Comparison of ENCODE assay signal across 9 mouse cellular contexts in genomic region chr4:127987270-127987669, GRCm38 (mm10). TPM values are rescaled to one million over a fixed set of nuclear protein-coding genes. Genes with fewer than 3 reads are reported as not detected.
DNase-seq lines count a peak whose midpoint lies in the region; ATAC-seq and TF ChIP-seq lines count a peak whose summit lies in the region.
"Had no signal": no experiment of that assay in that cellular context is flagged by ENCODE, and none has a peak within 500 bp of the region (broad histone marks: within the 10 kb centered on the region; RNA-seq: fewer than 3 reads in every experiment).

No protein-coding gene starts in this region.

- H3K27ac ChIP-seq in heart, embryonic 13.5 days (replicated peaks), result no peak overlapping the region
- H3K27ac ChIP-seq in forebrain, postnatal 0 days (ENCODE audit: low read depth, low read length), result peak overlapping the region; percentile 80
- peak overlapping the region; percentile 88 for H3K27ac ChIP-seq in midbrain, embryonic 14.5 days (replicated peaks; ENCODE audit: low read depth, low read length)

- H3K4me1 ChIP-seq in heart, embryonic 13.5 days, result peaks cover 8% of the 10 kb centered on the region; the same call in 1 of the 2 replicates
- H3K4me1 ChIP-seq in forebrain, postnatal 0 days (ENCODE audit: insufficient read depth), result peaks cover 2% of the 10 kb centered on the region; the same call in 1 of the 2 replicates
- peaks cover 33% of the 10 kb centered on the region for H3K4me1 ChIP-seq in midbrain, embryonic 14.5 days (ENCODE audit: control insufficient read depth, insufficient read depth, low read length)

- WGBS in heart, embryonic 13.5 days, result 6% methylated on average over 10 of the region's 10 CpGs
- 3% methylated on average over 10 of the region's 10 CpGs for WGBS in forebrain, postnatal 0 days
- 4% methylated on average over 10 of the region's 10 CpGs for WGBS in midbrain, embryonic 14.5 days

- peak overlapping the region; percentile 75 for H3K4me2 ChIP-seq in heart, embryonic 13.5 days
- H3K4me2 ChIP-seq in forebrain, postnatal 0 days (ENCODE audit: low read depth), result peak overlapping the region; percentile 73
- H3K4me2 ChIP-seq in midbrain, embryonic 14.5 days (ENCODE audit: low read length), result peak overlapping the region; percentile 75

- no peak for ATAC-seq in heart, embryonic 13.5 days (ENCODE audit: extremely low read depth, insufficient number of reproducible peaks, low FRiP score, low TSS enrichment)
- ATAC-seq in forebrain, postnatal 0 days, result no peak
- no peak for ATAC-seq in midbrain, embryonic 14.5 days (ENCODE audit: low FRiP score, low TSS enrichment)

- TF ChIP-seq CTCF in forebrain, postnatal 0 days (IDR thresholded peaks at IDR 0.05; ENCODE audit: low read depth), result no peak

- H3K4me3 ChIP-seq in heart, embryonic 13.5 days, result peak overlapping the region; percentile 49
- peak overlapping the region; percentile 77 for H3K4me3 ChIP-seq in forebrain, postnatal 0 days (ENCODE audit: low read depth, low read length)
- H3K4me3 ChIP-seq in midbrain, embryonic 14.5 days (replicated peaks; ENCODE audit: low read depth, low read length), result peak overlapping the region; percentile 67

- H3K27me3 ChIP-seq in heart, embryonic 13.5 days (replicated peaks), result peaks cover 87% of the 10 kb centered on the region
- H3K27me3 ChIP-seq in forebrain, postnatal 0 days (ENCODE audit: insufficient read depth, low read length), result no peaks in the 10 kb centered on the region
- H3K27me3 ChIP-seq in midbrain, embryonic 14.5 days (ENCODE audit: control insufficient read depth, insufficient read depth, low read length), result no peaks in the 10 kb centered on the region; the same call in 1 of the 2 replicates
- H3K27me3 ChIP-seq: CH12.LX had no signal

- no peaks in the 10 kb centered on the region for H3K9me3 ChIP-seq in heart, embryonic 13.5 days
- H3K9me3 ChIP-seq in forebrain, postnatal 0 days (ENCODE audit: low read length), result no peaks in the 10 kb centered on the region
- no peaks in the 10 kb centered on the region for H3K9me3 ChIP-seq in midbrain, embryonic 14.5 days (ENCODE audit: control insufficient read depth, low read length)

- DNase-seq in heart, adult 8-10 months (ENCODE audit: low spot score), result no peak
- DNase-seq in ZHBTc4 (ENCODE audit: low read depth, low spot score), result peak; percentile 26
- DNase-seq in forebrain, postnatal 0 days, result peak; percentile 56
- peak; percentile 56 for DNase-seq in midbrain, embryonic 14.5 days
- DNase-seq in MN1 (ENCODE audit: low spot score), result no peak
- no peak for DNase-seq in thymus, postnatal 4 days
- DNase-seq in lung, adult 18-20 months, result no peak

- H3K36me3 ChIP-seq in heart, embryonic 13.5 days, result no peaks in the 10 kb centered on the region
- H3K36me3 ChIP-seq in forebrain, postnatal 0 days (ENCODE audit: insufficient read depth), result no peaks in the 10 kb centered on the region
- no peaks in the 10 kb centered on the region for H3K36me3 ChIP-seq in midbrain, embryonic 14.5 days (ENCODE audit: control insufficient read depth, insufficient read depth, low read length)

- H3K9ac ChIP-seq in heart, embryonic 13.5 days, result no peak overlapping the region
- peak overlapping the region; percentile 78 for H3K9ac ChIP-seq in forebrain, postnatal 0 days
- peak overlapping the region; percentile 87; the same call in 1 of the 2 replicates for H3K9ac ChIP-seq in midbrain, embryonic 14.5 days (replicated peaks; ENCODE audit: low read length)

RNA-seq across cellular contexts. Expression of gene Csmd2, which starts 0.4 kb away (rescaled TPM):
- polyA plus RNA-seq in heart, embryonic 13.5 days (2015; fragmentation: Nextera tagmentation; extraction: Ambion mirVana), result 0.01 TPM in 1 of 2 replicates, not detected in the other
- under 1 TPM in 1 of 4 experiments, not detected in 3; 0.08 TPM for total RNA-seq in heart, adult 8-10 months (2022)
- 24.3 and 35.8 TPM in 2 replicates for total RNA-seq in forebrain, postnatal 0 days (2014; rRNA removed)
- 3.8 and 5.5 TPM in 2 replicates for polyA plus RNA-seq in forebrain, postnatal 0 days (2015; fragmentation: Nextera tagmentation; extraction: Ambion mirVana)
- 9.8 and 13.5 TPM in 2 replicates for polyA plus RNA-seq in midbrain, embryonic 14.5 days (2014; fragmentation: Nextera tagmentation; extraction: Ambion mirVana)

RNA-seq across cellular contexts. Expression of gene CK137956, which starts 16.5 kb away (rescaled TPM):
- polyA plus RNA-seq in heart, embryonic 13.5 days (2015; fragmentation: Nextera tagmentation; extraction: Ambion mirVana), result not detected in 2 replicates
- total RNA-seq in heart, adult 8-10 months (2022), result not detected
- total RNA-seq in forebrain, postnatal 0 days (2014; rRNA removed), result 1.5 and 1.9 TPM in 2 replicates
- polyA plus RNA-seq in forebrain, postnatal 0 days (2015; fragmentation: Nextera tagmentation; extraction: Ambion mirVana), result 1.9 TPM in 2 replicates
- polyA plus RNA-seq in midbrain, embryonic 14.5 days (2014; fragmentation: Nextera tagmentation; extraction: Ambion mirVana), result 1.00 and 1.1 TPM in 2 replicates
- total RNA-seq: CH12.LX had no signal

Comparison
In these comparisons a context has a peak if more than half of its experiments do, and no peak if none do; other contexts are left out.
1. DNase-seq: peak in ZHBTc4 (single experiment), forebrain, postnatal 0 days (single experiment) and midbrain, embryonic 14.5 days (single experiment); none in heart, adult 8-10 months (single experiment), MN1 (single experiment), thymus, postnatal 4 days (single experiment) and lung, adult 18-20 months (0 of 2).
2. Peak in every context shown above with its lines, with median percentiles within 50 percentile points of each other: H3K4me2 ChIP-seq and H3K4me3 ChIP-seq.